Mouse (Mus musculus): Measurements from ENCODE around the gene 4931422A03Rik.

4931422A03Rik gene

GRCm38 (mm10) chr2:103939003-103939402, 89.2 kb downstream of the 4931422A03Rik start:
- intact Hi-C loops (cut with DNase I), result loop anchor here (5.0 kb wide), 1 partner anchor 52 kb away; no protein-coding TSS in a partner anchor

- intact Hi-C loops (cut with DNase I), result loop anchor here (5.0 kb wide), 1 partner anchor 51 kb away; no protein-coding TSS in a partner anchor
These were observed 89.6 kb downstream of the 4931422A03Rik start for GRCm38 (mm10) chr2:103938573-103938972.

GRCm38 (mm10) chr2:103937670-103938069, 90.5 kb downstream of the 4931422A03Rik start:
- intact Hi-C loops (cut with DNase I), result loop anchor here (5.0 kb wide), 1 partner anchor 50 kb away; no protein-coding TSS in a partner anchor

- intact Hi-C loops (cut with DNase I), result loop anchor here (5.0 kb wide), 1 partner anchor 49 kb away; no protein-coding TSS in a partner anchor
These were observed 91.5 kb downstream of the 4931422A03Rik start for GRCm38 (mm10) chr2:103936666-103937065.

- intact Hi-C loops (cut with DNase I), result loop anchor here (5.0 kb wide), 1 partner anchor 49 kb away; no protein-coding TSS in a partner anchor
These were observed 92.3 kb downstream of the 4931422A03Rik start for GRCm38 (mm10) chr2:103935691-103936435.

GRCm38 (mm10) chr2:103934670-103935069, 93.5 kb downstream of the 4931422A03Rik start:
- intact Hi-C loops (cut with DNase I), result loop anchor here (5.0 kb wide), 1 partner anchor 47 kb away; no protein-coding TSS in a partner anchor

- intact Hi-C loops (cut with DNase I), result no loop called here
These were observed 93.9 kb downstream of the 4931422A03Rik start for GRCm38 (mm10) chr2:103934270-103934669.

GRCm38 (mm10) chr2:103932480-103932879, 95.7 kb downstream of the 4931422A03Rik start:
- intact Hi-C loops (cut with DNase I), result no loop called here

- intact Hi-C loops (cut with DNase I), result no loop called here
These were observed 96.1 kb downstream of the 4931422A03Rik start for GRCm38 (mm10) chr2:103932025-103932424.

GRCm38 (mm10) chr2:103931511-103931911, 96.7 kb downstream of the 4931422A03Rik start:
- intact Hi-C loops (cut with DNase I), result no loop called here

- intact Hi-C loops (cut with DNase I), result no loop called here
These were observed 97.7 kb downstream of the 4931422A03Rik start for GRCm38 (mm10) chr2:103930306-103931019.

GRCm38 (mm10) chr2:103927610-103928145, 100.5 kb downstream of the 4931422A03Rik start:
- intact Hi-C loops (cut with DNase I), result no loop called here

- intact Hi-C loops (cut with DNase I), result no loop called here
These were observed 101.5 kb downstream of the 4931422A03Rik start for GRCm38 (mm10) chr2:103926586-103927113.

- intact Hi-C loops (cut with DNase I), result no loop called here
These were observed 108.7 kb downstream of the 4931422A03Rik start for GRCm38 (mm10) chr2:103919488-103919887.

- intact Hi-C loops (cut with DNase I), result no loop called here
These were observed 109.8 kb downstream of the 4931422A03Rik start for GRCm38 (mm10) chr2:103918375-103918774.

- intact Hi-C loops (cut with DNase I), result no loop called here
These were observed 110.8 kb downstream of the 4931422A03Rik start for GRCm38 (mm10) chr2:103917375-103917774.
